Mouse (Mus musculus) embryo, embryonic 9.5 days (tissue): ENCODE results near the gene Kbtbd12.

Source experiments
- DNase-seq: peaks from one replicate; pipeline ENCODE4 v3.0.0-alpha.2; 2017; ENCODE audit errors: extremely low spot score

Kbtbd12 gene

DNA sequence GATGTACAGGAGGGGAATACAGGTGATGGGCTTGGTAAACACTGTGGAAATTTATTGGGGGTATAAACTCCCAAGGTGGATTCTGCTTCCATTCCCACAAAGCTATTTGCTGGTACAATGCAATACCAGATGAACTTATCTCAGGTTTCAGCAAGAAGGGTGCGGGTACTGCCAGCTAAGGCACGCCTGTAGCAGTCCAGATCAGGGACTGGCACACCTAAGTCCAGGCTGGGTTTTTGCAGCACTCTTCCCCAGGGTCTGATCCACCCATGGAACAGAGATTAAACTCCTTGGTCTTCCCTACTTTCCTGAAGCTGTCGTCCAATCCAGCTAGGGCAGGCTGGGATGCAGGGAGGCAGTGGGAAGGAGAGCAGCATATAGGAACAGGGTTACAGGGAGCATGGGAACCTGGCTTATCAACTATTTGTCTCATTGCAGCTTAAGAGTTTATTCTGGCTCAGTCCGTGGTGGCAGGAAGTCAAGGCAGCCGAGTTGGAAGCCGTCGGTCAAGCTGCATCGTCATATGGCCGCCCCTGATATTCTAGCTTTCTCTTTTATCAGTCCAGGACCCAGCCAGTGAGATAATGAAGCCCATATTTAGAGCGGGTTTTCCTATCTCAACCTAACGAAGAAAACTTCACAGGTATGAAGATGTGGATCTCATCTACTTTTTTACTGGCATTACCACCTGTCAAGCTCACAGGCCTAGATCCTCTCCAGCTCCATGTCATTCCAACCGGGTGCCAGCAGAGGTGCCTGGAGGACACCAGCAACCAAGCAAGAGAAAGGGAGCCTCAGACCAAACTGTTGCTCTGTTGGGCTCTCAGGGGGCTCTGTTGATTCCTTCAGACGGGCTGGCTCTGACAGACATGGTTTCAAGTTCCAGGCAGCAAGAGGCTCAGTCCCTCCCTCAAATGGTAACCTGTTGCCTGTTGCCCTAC lies 135.4 kb downstream of the Kbtbd12 start:
- DNase-seq: no peak

DNA sequence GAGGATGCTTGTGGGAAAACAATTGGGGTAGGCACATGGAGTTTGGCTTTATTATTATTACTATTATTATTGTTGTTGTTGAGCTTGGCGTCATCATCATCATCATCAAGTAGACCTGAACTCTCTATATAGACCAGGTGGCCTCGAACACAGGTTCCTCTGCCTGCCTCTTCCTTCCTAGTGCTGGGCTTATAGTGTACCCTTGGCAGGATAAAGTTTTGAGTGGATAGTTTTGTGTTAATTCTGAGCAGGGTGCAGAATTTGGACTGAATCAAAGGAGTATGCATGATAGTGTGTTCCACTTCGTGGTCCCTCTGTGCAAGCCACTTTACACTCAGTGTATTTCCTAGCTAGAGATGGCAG lies 137.4 kb downstream of the Kbtbd12 start:
- DNase-seq: no peak

DNA sequence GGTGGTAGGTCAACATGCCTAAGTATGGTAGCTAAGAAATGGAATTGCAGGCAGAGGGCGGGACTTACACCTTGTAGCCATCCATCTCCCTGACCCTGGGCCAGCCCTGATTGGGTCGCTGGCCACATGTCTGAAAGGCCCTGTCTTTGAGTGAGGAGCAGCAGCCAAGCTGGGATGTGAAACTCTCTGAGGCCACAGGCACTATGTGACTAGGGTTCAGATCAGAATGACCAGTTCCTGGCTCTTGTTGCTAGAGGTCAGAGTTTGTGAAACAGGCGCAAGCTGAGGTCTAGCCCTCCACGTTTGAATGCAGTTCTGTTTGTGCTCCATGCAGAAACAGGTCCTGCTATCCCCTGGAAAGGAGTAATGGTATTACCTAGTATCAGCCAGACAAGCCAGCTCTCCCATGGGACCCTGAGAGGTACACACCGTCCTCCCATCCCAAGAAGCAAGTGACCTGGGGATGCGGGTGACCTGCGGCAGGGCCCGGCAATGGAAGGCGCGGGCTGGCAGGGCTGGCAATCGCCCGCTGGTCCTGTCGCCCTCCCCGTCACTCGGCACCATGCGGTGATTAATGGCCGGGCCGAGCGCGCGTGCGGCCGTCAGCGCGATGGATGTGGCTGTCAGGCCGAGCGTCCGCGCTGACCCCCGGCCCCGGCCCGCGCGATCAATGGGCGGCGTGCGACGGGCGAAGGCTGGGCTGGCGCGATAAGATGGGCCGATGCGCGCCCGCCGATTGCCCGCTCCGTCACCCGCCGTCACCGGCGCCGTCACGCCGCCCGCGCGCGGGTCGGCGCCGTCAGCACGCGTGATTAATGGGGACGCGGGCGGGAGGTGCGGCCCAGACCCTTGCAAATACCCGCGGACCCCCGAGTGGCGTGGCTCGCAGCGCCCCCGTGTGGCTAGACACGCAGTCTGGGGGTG lies 138.0 kb downstream of the Kbtbd12 start:
- peak; percentile 78 for DNase-seq
